Mouse (Mus musculus) liver (tissue): ENCODE data around the gene Shroom2.
A peak's percentile ranks its signal among the peaks of the same experiment; 100 is the strongest.
"Not testable (repeated sequence)": the region's sequence is repeated elsewhere in the genome, so short reads cannot be mapped to it uniquely, and the experiment has no call there.

ENCODE experiments used
- DNase-seq: peaks from one replicate; pipeline ENCODE4 v3.0.0-alpha.2; 2020; ENCODE audit warnings: mixed read lengths

Shroom2 gene

GRCm38 (mm10) chrX:152768891-152769599 is at the start of gene Shroom2:
Gene Shroom2 (minus strand): TSS chrX:152769465.
- peak; percentile 7 for DNase-seq

- no peak for DNase-seq
Measured at GRCm38 (mm10) chrX:152818996-152819395, 49.7 kb upstream of the Shroom2 start.

- no peak for DNase-seq
Measured at GRCm38 (mm10) chrX:152813339-152813738, 44.1 kb upstream of the Shroom2 start.

GRCm38 (mm10) chrX:152805317-152805716 is 36.1 kb upstream of the Shroom2 start:
- DNase-seq = no peak

GRCm38 (mm10) chrX:152788611-152789010 is 19.3 kb upstream of the Shroom2 start:
- no peak for DNase-seq

GRCm38 (mm10) chrX:152788129-152788528 is 18.9 kb upstream of the Shroom2 start:
- DNase-seq = no peak

- DNase-seq = no peak
Measured at GRCm38 (mm10) chrX:152781720-152782403, 12.6 kb upstream of the Shroom2 start, which contains the start of gene Gpr143. Gene Gpr143 (plus strand): TSS chrX:152781921.

GRCm38 (mm10) chrX:152769600-152770157 is 414 bp upstream of the Shroom2 start:
- DNase-seq = peak; percentile 64

- no peak for DNase-seq
Measured at GRCm38 (mm10) chrX:152764171-152764570, 5.1 kb downstream of the Shroom2 start.

GRCm38 (mm10) chrX:152762855-152763254 is 6.4 kb downstream of the Shroom2 start:
- no peak for DNase-seq

GRCm38 (mm10) chrX:152762437-152762836 is 6.8 kb downstream of the Shroom2 start:
- no peak for DNase-seq

GRCm38 (mm10) chrX:152756293-152756692 is 13.0 kb downstream of the Shroom2 start:
- no peak for DNase-seq

- no peak for DNase-seq
Measured at GRCm38 (mm10) chrX:152755819-152756218, 13.4 kb downstream of the Shroom2 start.

- DNase-seq = no peak
Measured at GRCm38 (mm10) chrX:152745925-152746324, 23.3 kb downstream of the Shroom2 start.

GRCm38 (mm10) chrX:152743642-152744041 is 25.6 kb downstream of the Shroom2 start:
- no peak for DNase-seq

GRCm38 (mm10) chrX:152738759-152739368 is 30.4 kb downstream of the Shroom2 start:
- DNase-seq = no peak

- no peak for DNase-seq
Measured at GRCm38 (mm10) chrX:152738191-152738590, 31.1 kb downstream of the Shroom2 start.

GRCm38 (mm10) chrX:152735283-152735682 is 34.0 kb downstream of the Shroom2 start:
- no peak for DNase-seq

GRCm38 (mm10) chrX:152716693-152717092 is 52.6 kb downstream of the Shroom2 start:
- DNase-seq = no peak

GRCm38 (mm10) chrX:152710715-152711114 is 58.5 kb downstream of the Shroom2 start:
- DNase-seq = not testable (repeated sequence)

- no peak for DNase-seq
Measured at GRCm38 (mm10) chrX:152708359-152708758, 60.9 kb downstream of the Shroom2 start.

GRCm38 (mm10) chrX:152705397-152705796 is 63.9 kb downstream of the Shroom2 start:
- peak; percentile 15 for DNase-seq

GRCm38 (mm10) chrX:152703624-152704023 is 65.6 kb downstream of the Shroom2 start:
- no peak for DNase-seq
